Mouse (Mus musculus) liver, adult 2 months (tissue): ENCODE measurements around the gene Ddx18. TPM values are rescaled to one million over a fixed set of nuclear protein-coding genes. Genes with fewer than 3 reads are reported as not detected.
A peak's percentile ranks its signal among the peaks of the same experiment; 100 is the strongest.

Source experiments
- DNase-seq: peaks from one replicate; pipeline ENCODE4 v3.0.0-alpha.2; 2011; ENCODE audit warnings: low read depth, low spot score; ENCODE audit errors: extremely low read depth
- H3K27ac ChIP-seq: fragments of 200-500 bp; replicated peaks from 2 replicates; pipeline ENCODE4 v1.5.1; 2012; ENCODE audit warnings: low read depth, mild to moderate bottlenecking, control low read depth, inconsistent platforms, low read length; ENCODE audit not compliant: insufficient read depth
- H3K27me3 ChIP-seq: fragments of 200-500 bp; 2 replicates; pipeline ENCODE4 v1.6.1; 2012; ENCODE audit warnings: mild to moderate bottlenecking, moderate library complexity, low read length, inconsistent platforms; ENCODE audit not compliant: control insufficient read depth, insufficient read depth
- H3K36me3 ChIP-seq: fragments of 200-500 bp; 2 replicates; pipeline ENCODE4 v1.6.1; 2012; ENCODE audit warnings: low read length, inconsistent platforms; ENCODE audit not compliant: control insufficient read depth, insufficient read depth
- H3K4me1 ChIP-seq: fragments of 200-500 bp; 2 replicates; pipeline ENCODE4 v1.6.1; 2011; ENCODE audit warnings: low read length; ENCODE audit not compliant: control insufficient read depth, insufficient read depth
- H3K4me3 ChIP-seq: fragments of 200-500 bp; 2 replicates; pipeline ENCODE4 v1.5.1; 2011; ENCODE audit warnings: low read depth, mild to moderate bottlenecking, control low read depth, low read length, moderate library complexity; ENCODE audit not compliant: insufficient read depth
- H3K79me2 ChIP-seq: fragments of 200-500 bp; 2 replicates; pipeline ENCODE4 v1.6.1; 2012; ENCODE audit warnings: inconsistent platforms, mild to moderate bottlenecking, low read length, moderate library complexity; ENCODE audit not compliant: control insufficient read depth, insufficient read depth
- H3K9ac ChIP-seq: fragments of 200-500 bp; 2 replicates; pipeline ENCODE4 v1.6.1; 2012; ENCODE audit warnings: low read depth, mild to moderate bottlenecking, control low read depth, inconsistent platforms, low read length
- CTCF ChIP-seq: fragments of 200-500 bp; IDR thresholded peaks from 2 replicates; pipeline ENCODE4 v1.5.1; 2011; ENCODE audit warnings: low read depth, low read length, control low read depth
- POLR2A ChIP-seq: fragments of 200-500 bp; IDR thresholded peaks from 2 replicates; pipeline ENCODE4 v1.6.1; 2011; ENCODE audit warnings: low read length, control low read depth; ENCODE audit not compliant: insufficient read depth; ENCODE audit errors: extremely low read depth
- WGBS: fragments of 180-500 bp; shearing (Covaris S2); methylation state at CpG from one replicate; pipeline ENCODE4 v1.1.7; 2018; 5-methylcytosine and 5-hydroxymethylcytosine counted together
- polyA plus RNA-seq: library from polyadenylated mRNA; depleted of rRNA; stranded (reverse); fragments of >200 nt; gene quantifications from 2 replicates; pipeline ENCODE4 v1.2.3, GENCODE M21; 2012; rRNA removed
- total RNA-seq: library from RNA; depleted of rRNA; stranded (reverse); fragments of >200 nt; gene quantifications from 2 replicates; pipeline ENCODE4 v1.2.3, GENCODE M21; 2014; rRNA removed

Gene Ddx18
- total and polyA plus RNA-seq, 2 experiments, result 13.6 to 18.2 TPM

DNA sequence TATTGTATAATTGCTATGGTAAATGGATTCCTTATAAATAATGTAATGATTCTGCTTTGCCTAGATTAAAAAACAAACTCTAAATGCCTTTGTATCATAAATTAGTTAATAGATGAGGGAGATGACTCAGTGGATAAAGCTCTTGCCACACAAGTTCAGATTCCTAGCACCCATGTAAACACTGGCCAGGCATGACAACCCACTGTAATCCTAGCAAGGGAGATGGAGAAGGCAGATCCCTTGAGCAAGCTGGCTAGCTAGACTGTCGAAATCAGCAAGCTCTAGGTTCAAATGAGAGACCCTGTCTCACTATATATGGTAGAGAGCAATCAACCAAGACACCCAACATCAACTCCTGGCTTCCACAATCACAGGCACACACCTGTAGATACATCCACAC, 49.2 kb downstream of the Ddx18 start:
- WGBS, result 45% methylated on average over 1 of the region's 1 CpGs
- H3K36me3 ChIP-seq, result no peaks in the 10 kb centered on the region
- H3K4me3 ChIP-seq, result no peak overlapping the region
- no peaks in the 10 kb centered on the region for H3K4me1 ChIP-seq
- H3K27me3 ChIP-seq, result no peaks in the 10 kb centered on the region
- no peak overlapping the region for H3K9ac ChIP-seq
- H3K27ac ChIP-seq, result no peak overlapping the region
- no peak for DNase-seq
- TF ChIP-seq CTCF (no peak), POLR2A (no peak)
- H3K79me2 ChIP-seq, result no peaks in the 10 kb centered on the region

- Histone ChIP-seq H3K27me3 (no peaks in the 10 kb centered on the region), H3K36me3 (no peaks in the 10 kb centered on the region), H3K9ac (no peak overlapping the region), H3K27ac (no peak overlapping the region), H3K4me3 (no peak overlapping the region), H3K79me2 (no peaks in the 10 kb centered on the region), H3K4me1 (no peaks in the 10 kb centered on the region)
- WGBS, result 86% methylated on average over 2 of the region's 2 CpGs
- TF ChIP-seq POLR2A (no peak), CTCF (no peak)
- DNase-seq, result no peak
Measured at GRCm38 (mm10) chr1:121511966-121512365, 55.8 kb downstream of the Ddx18 start.

DNA sequence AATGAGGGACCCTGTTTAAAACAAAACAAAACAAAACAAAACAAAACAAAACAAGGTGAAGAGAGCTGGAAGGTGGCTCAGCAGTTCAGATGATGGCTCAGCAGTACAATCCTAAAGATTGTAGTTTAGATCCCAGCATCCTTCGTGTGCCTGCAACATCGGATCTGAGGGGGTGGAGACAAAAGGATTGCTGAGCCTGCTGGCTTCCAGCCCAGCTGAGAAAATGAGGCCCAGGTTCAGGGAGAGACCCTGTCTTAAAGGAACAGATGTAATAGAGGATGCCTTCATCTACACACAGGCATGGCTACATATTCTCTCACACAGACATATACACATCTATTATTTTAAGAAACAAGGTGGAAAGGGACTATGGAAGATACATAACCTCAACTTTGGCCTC, 56.6 kb downstream of the Ddx18 start:
- no peaks in the 10 kb centered on the region for H3K79me2 ChIP-seq
- no peaks in the 10 kb centered on the region for H3K27me3 ChIP-seq
- WGBS, result 56% methylated on average over 2 of the region's 2 CpGs
- no peak for TF ChIP-seq POLR2A
- TF ChIP-seq CTCF, result no peak
- H3K27ac ChIP-seq, result no peak overlapping the region
- no peaks in the 10 kb centered on the region for H3K4me1 ChIP-seq
- H3K36me3 ChIP-seq, result 0 out of 2 replicates have a peak, but pooled peaks cover 2% of the 10 kb centered on the region
- H3K9ac ChIP-seq, result no peak overlapping the region
- no peak for DNase-seq
- no peak overlapping the region for H3K4me3 ChIP-seq

DNA sequence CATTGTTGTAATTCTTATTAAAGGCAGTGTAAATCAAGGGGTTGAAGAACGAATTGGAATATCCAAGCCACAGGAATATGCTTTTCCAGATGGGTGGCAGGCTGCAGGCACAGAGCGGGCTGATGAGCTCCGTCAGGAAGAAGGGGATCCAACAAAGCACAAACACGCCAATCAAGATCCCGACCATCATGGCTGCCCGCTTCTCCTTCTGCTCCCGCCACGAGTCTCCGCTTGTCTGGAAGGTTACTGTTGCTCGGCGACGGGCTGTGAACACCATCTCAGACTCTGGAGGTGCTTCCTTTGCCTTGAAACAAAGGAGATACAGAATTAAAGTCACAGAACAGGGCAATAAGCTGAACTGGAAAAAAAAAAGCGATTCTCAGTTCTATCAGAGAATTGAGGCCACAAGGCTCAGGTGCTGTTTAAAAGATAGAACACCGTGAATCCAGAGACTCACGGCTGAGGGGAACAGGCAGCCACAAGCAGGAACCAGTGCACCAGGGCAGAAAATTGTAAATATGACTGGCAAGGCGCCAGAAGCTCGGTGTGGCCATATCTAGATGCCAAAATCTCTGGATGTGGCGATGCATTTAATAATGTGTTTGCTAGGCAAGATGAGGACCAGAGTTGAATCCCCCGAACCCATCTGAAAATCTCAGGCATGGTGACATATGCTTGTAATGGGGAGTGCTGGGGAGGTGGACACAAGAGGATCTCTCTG, 57.2 kb downstream of the Ddx18 start:
- TF ChIP-seq CTCF (no peak), POLR2A (no peak)
- DNase-seq, result no peak
- Histone ChIP-seq H3K79me2 (no peaks in the 10 kb centered on the region), H3K27ac (no peak overlapping the region), H3K4me3 (no peak overlapping the region), H3K9ac (no peak overlapping the region), H3K27me3 (no peaks in the 10 kb centered on the region), H3K36me3 (0 out of 2 replicates have a peak, but pooled peaks cover 2% of the 10 kb centered on the region), H3K4me1 (no peaks in the 10 kb centered on the region)
- WGBS, result 86% methylated on average over 19 of the region's 19 CpGs

DNA sequence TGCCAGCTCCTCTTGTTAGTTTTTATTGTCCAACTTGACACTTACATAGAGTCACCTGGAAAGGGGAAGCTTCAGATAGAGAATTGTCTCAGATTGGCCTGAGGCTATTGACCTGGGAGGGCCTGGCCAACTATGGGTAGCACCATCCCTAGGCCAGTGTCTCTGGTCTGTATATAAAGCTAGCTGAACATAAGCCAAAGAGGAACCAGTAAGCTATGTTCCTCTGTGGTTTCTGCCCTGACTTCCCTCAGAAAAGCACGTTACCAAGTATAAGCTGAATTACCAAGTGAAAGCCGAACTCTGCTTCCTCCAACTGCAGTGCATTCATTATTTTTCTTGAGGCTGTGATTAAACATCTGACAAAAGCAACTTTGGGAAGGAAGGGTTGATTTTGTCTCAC, 59.1 kb downstream of the Ddx18 start:
- H3K27me3 ChIP-seq, result no peaks in the 10 kb centered on the region
- no peak for TF ChIP-seq CTCF
- no peak for TF ChIP-seq POLR2A
- no peaks in the 10 kb centered on the region for H3K79me2 ChIP-seq
- no peaks in the 10 kb centered on the region for H3K4me1 ChIP-seq
- H3K36me3 ChIP-seq, result peaks cover 6% of the 10 kb centered on the region; the same call in 1 of the 2 replicates
- peak; percentile 23 for DNase-seq
- 84% methylated on average over 2 of the region's 2 CpGs for WGBS
- no peak overlapping the region for H3K4me3 ChIP-seq
- no peak overlapping the region for H3K9ac ChIP-seq
- H3K27ac ChIP-seq, result no peak overlapping the region

Other genes starting within 250 kb of the Ddx18 start
- 178 and 228 TPM in 2 replicates for gene Insig2, start 235.4 kb downstream of the Ddx18 start, total RNA-seq
- 166 and 243 TPM in 2 replicates for gene Insig2, start 235.4 kb downstream of the Ddx18 start, polyA plus RNA-seq
- 6.9 TPM in 2 replicates for gene Ccdc93, start 136.9 kb downstream of the Ddx18 start, total RNA-seq
- gene Ccdc93, start 136.9 kb downstream of the Ddx18 start, polyA plus RNA-seq, result 3.6 and 4.5 TPM in 2 replicates
- not detected in 2 replicates for gene Htr5b, start 39.5 kb downstream of the Ddx18 start, total RNA-seq
- gene Htr5b, start 39.5 kb downstream of the Ddx18 start, polyA plus RNA-seq, result not detected in 2 replicates